Mouse (Mus musculus): ENCODE measurements around the gene Dmbx1.

DNA sequence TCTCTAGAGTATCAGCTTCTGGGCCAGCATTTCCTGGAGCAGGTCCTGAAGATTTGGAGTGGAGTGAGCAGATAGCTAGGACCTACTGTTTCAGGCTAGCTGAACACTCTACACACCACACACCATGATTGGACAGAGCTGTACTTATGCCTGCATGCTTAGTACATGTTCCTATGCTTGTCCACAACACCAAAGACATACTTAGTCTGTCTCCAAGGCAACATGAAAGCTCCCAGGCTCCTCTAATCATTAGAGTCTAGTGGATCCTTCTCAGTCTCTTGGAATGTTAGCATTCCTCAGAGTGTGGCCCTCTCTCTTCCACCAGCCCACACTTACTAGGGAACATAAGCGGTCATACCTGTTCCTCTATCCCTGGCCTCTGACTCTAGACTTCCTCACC lies 47.7 kb upstream of the Dmbx1 start:
- TF ChIP-seq GATA1 (IDR thresholded peaks at IDR 0.05; ENCODE audit: borderline replicate concordance, low read length) (no peak), FLI1 (IDR thresholded peaks at IDR 0.05; ENCODE audit: low read length) (no peak)

Data from megakaryocyte, embryonic 14.5 days (primary cell).